Mouse (Mus musculus) lung, postnatal 0 days (tissue): Measurements from ENCODE around the gene Fbxo41. TPM values are rescaled to one million over a fixed set of nuclear protein-coding genes. Genes with fewer than 3 reads are reported as not detected.
A peak's percentile ranks its signal among the peaks of the same experiment; 100 is the strongest.

Source experiments
- ATAC-seq: fragments of 200-750 bp; cut with Nextera tagmentation; 2 replicates; pipeline ENCODE4 v1.8.0; 2017; ENCODE audit warnings: moderate library complexity
- DNase-seq: peaks from one replicate; pipeline ENCODE4 v3.0.0-alpha.2; 2016; ENCODE audit warnings: low spot score
- H3K27ac ChIP-seq: fragments of 300-500 bp; sonication (generic); 2 replicates; pipeline ENCODE4 v1.5.1; 2014; ENCODE audit warnings: antibody characterized with exemption, mild to moderate bottlenecking, low read length, mixed read lengths
- H3K27me3 ChIP-seq: fragments of 300-500 bp; sonication (generic); replicated peaks from 2 replicates; pipeline ENCODE4 v1.6.1; 2014; ENCODE audit warnings: low read length, mixed read lengths; ENCODE audit not compliant: insufficient read depth
- H3K36me3 ChIP-seq: fragments of 300-500 bp; sonication (generic); 2 replicates; pipeline ENCODE4 v1.6.1; 2014; ENCODE audit warnings: low read length, mixed read lengths; ENCODE audit not compliant: insufficient read depth
- H3K4me1 ChIP-seq: fragments of 300-500 bp; sonication (generic); 2 replicates; pipeline ENCODE4 v1.6.1; 2014; ENCODE audit warnings: antibody characterized with exemption, low read depth, low read length, mixed read lengths; ENCODE audit not compliant: insufficient read depth
- H3K4me2 ChIP-seq: fragments of 300-500 bp; sonication (generic); replicated peaks from 2 replicates; pipeline ENCODE4 v1.6.1; 2014; ENCODE audit warnings: low read depth, mild to moderate bottlenecking, low read length, moderate library complexity, mixed read lengths
- H3K4me3 ChIP-seq: fragments of 300-500 bp; sonication (generic); 2 replicates; pipeline ENCODE4 v1.5.1; 2014; ENCODE audit warnings: low read depth, low read length
- H3K9ac ChIP-seq: fragments of 300-500 bp; sonication (generic); replicated peaks from 2 replicates; pipeline ENCODE4 v1.6.1; 2014; ENCODE audit warnings: low read depth, mild to moderate bottlenecking
- H3K9me3 ChIP-seq: fragments of 300-500 bp; sonication (generic); 2 replicates; pipeline ENCODE4 v1.6.1; 2016; ENCODE audit warnings: low read length, mixed read lengths
- CTCF ChIP-seq: IDR thresholded peaks from 2 replicates; pipeline ENCODE4 v1.5.1; 2016; ENCODE audit warnings: antibody characterized with exemption, mild to moderate bottlenecking
- EP300 ChIP-seq: IDR thresholded peaks from 2 replicates; pipeline ENCODE4 v1.6.1; 2016; ENCODE audit warnings: antibody characterized with exemption, mild to moderate bottlenecking, control low read depth
- WGBS: fragments of 180-500 bp; shearing (Covaris S2); extraction: QIAGEN DNeasy Blood & Tissue Kit; methylation state at CpG from one replicate; pipeline ENCODE4 v1.1.7; 2014; 5-methylcytosine and 5-hydroxymethylcytosine counted together
- polyA plus RNA-seq: library from polyadenylated mRNA; unstranded; fragments of >200 nt; fragmentation: Nextera tagmentation; extraction: Ambion mirVana; gene quantifications from 2 replicates; pipeline ENCODE4 v1.2.1, GENCODE M21; 2015

Fbxo41 gene
- polyA plus RNA-seq, 1 experiment from 2014 or later, result not detected

- H3K27me3 ChIP-seq, result no peaks in the 10 kb centered on the region
- TF ChIP-seq EP300, result no peak
- TF ChIP-seq CTCF, result no peak
- 83% methylated on average over 8 of the region's 8 CpGs for WGBS
- peaks cover 13% of the 10 kb centered on the region; the same call in 1 of the 2 replicates for H3K36me3 ChIP-seq
- H3K4me3 ChIP-seq, result no peak overlapping the region
- H3K9me3 ChIP-seq, result no peaks in the 10 kb centered on the region
- ATAC-seq, result no peak
- 0 out of 2 replicates have a peak overlapping the region, but pooled peaks have one; percentile 15 for H3K27ac ChIP-seq
- DNase-seq, result no peak
- no peak overlapping the region for H3K4me2 ChIP-seq
- no peaks in the 10 kb centered on the region for H3K4me1 ChIP-seq
- H3K9ac ChIP-seq, result no peak overlapping the region
Observed at GRCm38 (mm10) chr6:85444266-85444965, 58.4 kb downstream of the Fbxo41 start.

DNA sequence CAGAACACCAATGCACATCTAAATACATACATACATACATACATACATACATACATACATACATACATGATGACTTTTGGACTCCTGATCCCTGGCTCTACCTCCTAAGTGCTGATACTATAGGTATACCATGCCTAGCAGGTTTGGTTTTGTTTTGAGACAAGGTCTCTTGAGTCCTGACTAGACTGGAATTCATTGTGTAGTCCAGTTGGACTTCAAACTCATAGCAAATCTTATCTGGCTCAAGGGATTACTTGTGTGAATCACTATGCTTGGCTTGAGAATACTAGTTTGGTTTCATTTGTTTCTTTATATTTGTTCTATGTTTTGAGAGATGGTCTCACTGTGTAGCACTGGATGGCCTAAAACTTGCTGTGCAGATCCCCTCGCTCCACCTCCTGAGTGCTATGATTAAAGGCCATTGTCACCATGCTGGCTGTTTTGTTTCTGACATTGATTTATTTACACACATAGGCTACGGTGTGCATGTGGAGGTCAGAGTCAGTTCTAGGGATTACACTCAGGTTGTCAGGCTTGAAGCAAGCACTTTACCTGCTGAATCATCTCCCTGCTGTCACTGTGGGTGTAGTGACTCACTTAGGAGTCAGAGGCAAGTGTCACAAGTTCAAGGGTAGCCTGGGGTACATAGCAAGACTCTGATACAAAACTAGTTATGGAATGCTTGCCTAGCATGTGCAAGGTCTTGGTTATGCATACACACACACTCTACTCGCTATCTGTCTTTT, 59.1 kb downstream of the Fbxo41 start:
- H3K27me3 ChIP-seq, result no peaks in the 10 kb centered on the region
- no peak for ATAC-seq
- H3K36me3 ChIP-seq, result peaks cover 13% of the 10 kb centered on the region; the same call in 1 of the 2 replicates
- 73% methylated on average over 3 of the region's 3 CpGs for WGBS
- no peak overlapping the region for H3K4me2 ChIP-seq
- H3K9ac ChIP-seq, result no peak overlapping the region
- no peaks in the 10 kb centered on the region for H3K9me3 ChIP-seq
- peak overlapping the region; percentile 15; the same call in 1 of the 2 replicates for H3K27ac ChIP-seq
- no peaks in the 10 kb centered on the region for H3K4me1 ChIP-seq
- TF ChIP-seq EP300, result no peak
- TF ChIP-seq CTCF, result no peak
- no peak overlapping the region for H3K4me3 ChIP-seq
- DNase-seq, result no peak

DNA sequence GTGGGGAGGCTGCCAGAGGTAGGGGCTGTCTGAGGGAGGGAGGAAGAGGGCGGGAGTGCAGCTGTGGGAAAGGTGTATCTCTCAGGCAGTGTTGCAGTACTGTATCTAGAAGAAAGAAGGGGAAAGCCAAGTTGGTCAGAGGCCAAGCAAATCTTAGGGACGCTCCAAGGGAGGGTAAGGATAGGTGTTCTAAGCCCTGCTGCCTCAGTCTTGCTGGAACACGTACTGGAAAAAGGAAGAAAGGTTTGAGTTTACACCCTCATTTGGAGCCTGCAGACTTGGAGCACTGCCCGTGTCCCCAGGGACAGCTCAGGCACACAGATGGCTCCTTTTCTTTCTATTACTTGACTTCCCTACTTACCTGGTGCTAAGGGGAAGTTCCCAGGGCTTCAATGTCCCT, 61.7 kb downstream of the Fbxo41 start:
- WGBS, result 62% methylated on average over 4 of the region's 4 CpGs
- ATAC-seq, result peak; percentile 34; the same call in 1 of the 2 replicates
- Histone ChIP-seq H3K9ac (no peak overlapping the region), H3K27ac (no peak overlapping the region), H3K4me3 (no peak overlapping the region), H3K36me3 (peaks cover 7% of the 10 kb centered on the region; the same call in 1 of the 2 replicates), H3K9me3 (no peaks in the 10 kb centered on the region), H3K4me2 (no peak overlapping the region), H3K4me1 (no peaks in the 10 kb centered on the region), H3K27me3 (no peaks in the 10 kb centered on the region)
- TF ChIP-seq EP300, result no peak
- no peak for DNase-seq

- Histone ChIP-seq H3K27ac (no peak overlapping the region), H3K27me3 (no peaks in the 10 kb centered on the region), H3K4me2 (no peak overlapping the region), H3K9me3 (no peaks in the 10 kb centered on the region), H3K4me3 (no peak overlapping the region), H3K36me3 (0 out of 2 replicates have a peak, but pooled peaks cover 3% of the 10 kb centered on the region), H3K4me1 (peaks cover 1% of the 10 kb centered on the region; the same call in 1 of the 2 replicates), H3K9ac (no peak overlapping the region)
- 86% methylated on average over 5 of the region's 6 CpGs for WGBS
- no peak for DNase-seq
- ATAC-seq, result no peak
- TF ChIP-seq CTCF (no peak), EP300 (no peak)
Observed at GRCm38 (mm10) chr6:85436631-85437030, 66.2 kb downstream of the Fbxo41 start.

DNA sequence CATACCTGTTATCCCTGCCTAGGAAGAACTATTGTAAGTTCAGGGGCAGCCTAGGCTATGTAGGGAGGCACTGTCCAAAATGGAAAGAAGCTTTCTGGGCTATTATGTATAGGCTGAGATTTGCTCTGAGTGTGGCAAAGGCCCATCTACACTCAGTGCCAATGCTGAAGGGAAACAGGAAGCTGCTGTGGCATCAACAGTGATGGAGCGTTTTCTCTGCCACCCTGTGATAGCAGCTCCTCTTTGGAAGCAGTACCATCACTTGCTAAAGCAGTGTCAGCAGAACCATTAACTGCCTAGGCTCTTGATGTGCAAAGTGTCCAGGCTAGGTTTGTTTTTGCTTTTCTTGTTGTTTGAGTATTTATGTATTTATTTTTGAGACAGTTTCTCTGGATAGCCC, 66.6 kb downstream of the Fbxo41 start:
- DNase-seq, result no peak
- H3K4me2 ChIP-seq, result no peak overlapping the region
- H3K4me3 ChIP-seq, result no peak overlapping the region
- no peaks in the 10 kb centered on the region for H3K9me3 ChIP-seq
- H3K27me3 ChIP-seq, result no peaks in the 10 kb centered on the region
- H3K27ac ChIP-seq, result no peak overlapping the region
- no peak for ATAC-seq
- H3K36me3 ChIP-seq, result 0 out of 2 replicates have a peak, but pooled peaks cover 3% of the 10 kb centered on the region
- peaks cover 3% of the 10 kb centered on the region; the same call in 1 of the 2 replicates for H3K4me1 ChIP-seq
- TF ChIP-seq EP300 (no peak), CTCF (no peak)
- H3K9ac ChIP-seq, result no peak overlapping the region
- WGBS, result 65% methylated on average over 1 of the region's 1 CpGs

- Histone ChIP-seq H3K4me3 (no peak overlapping the region), H3K9me3 (no peaks in the 10 kb centered on the region), H3K27me3 (no peaks in the 10 kb centered on the region), H3K27ac (peak overlapping the region; percentile 38), H3K4me1 (peaks cover 3% of the 10 kb centered on the region; the same call in 1 of the 2 replicates), H3K9ac (no peak overlapping the region; the same call in 1 of the 2 replicates), H3K4me2 (no peak overlapping the region), H3K36me3 (no peaks in the 10 kb centered on the region)
- WGBS, result 55% methylated on average over 5 of the region's 5 CpGs
- ATAC-seq, result no peak
- TF ChIP-seq CTCF (no peak), EP300 (peak; percentile 52; the same call in 1 of the 2 replicates)
- DNase-seq, result peak; percentile 69
Observed at GRCm38 (mm10) chr6:85433865-85434264, 68.9 kb downstream of the Fbxo41 start.
